Mouse (Mus musculus) lung, adult 18-20 months (tissue): Measurements from ENCODE around the gene Rnf185.

Experiments used
- DNase-seq, 2 experiments: peaks; one replicate each; pipeline ENCODE4 v3.0.0; 2022; ENCODE audit warnings: mixed read lengths in 2 of 2

Gene Rnf185

GRCm38 (mm10) chr11:3443091-3443490, 9.1 kb downstream of the Rnf185 start:
- DNase-seq = no peak

DNA sequence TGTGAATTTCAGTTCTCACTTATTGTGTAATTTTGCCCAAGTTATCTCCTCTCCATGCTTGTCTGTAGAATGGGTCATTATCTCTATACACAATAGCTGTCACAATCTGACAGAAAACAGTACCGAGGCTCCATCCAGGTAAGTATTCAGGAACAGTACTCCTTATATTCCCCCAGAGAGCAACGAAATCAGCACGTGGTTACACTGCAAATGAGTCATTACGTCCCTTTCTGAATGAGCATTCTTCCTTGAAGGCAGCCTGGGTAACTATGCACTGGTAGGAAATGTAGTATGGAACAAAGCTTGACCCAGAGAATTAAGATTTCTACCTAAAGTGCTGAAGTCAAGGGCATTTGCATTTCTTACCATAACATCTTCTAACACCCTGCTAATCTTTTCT, 9.5 kb downstream of the Rnf185 start:
- DNase-seq = no peak

GRCm38 (mm10) chr11:3441696-3442443, 10.3 kb downstream of the Rnf185 start:
- peak; percentile 51 to 67 for DNase-seq

GRCm38 (mm10) chr11:3437621-3438020, 14.5 kb downstream of the Rnf185 start:
- no peak for DNase-seq

GRCm38 (mm10) chr11:3433809-3434208, 18.4 kb downstream of the Rnf185 start:
- DNase-seq = no peak

GRCm38 (mm10) chr11:3431976-3432603, 20.1 kb downstream of the Rnf185 start:
- DNase-seq = no peak

DNA sequence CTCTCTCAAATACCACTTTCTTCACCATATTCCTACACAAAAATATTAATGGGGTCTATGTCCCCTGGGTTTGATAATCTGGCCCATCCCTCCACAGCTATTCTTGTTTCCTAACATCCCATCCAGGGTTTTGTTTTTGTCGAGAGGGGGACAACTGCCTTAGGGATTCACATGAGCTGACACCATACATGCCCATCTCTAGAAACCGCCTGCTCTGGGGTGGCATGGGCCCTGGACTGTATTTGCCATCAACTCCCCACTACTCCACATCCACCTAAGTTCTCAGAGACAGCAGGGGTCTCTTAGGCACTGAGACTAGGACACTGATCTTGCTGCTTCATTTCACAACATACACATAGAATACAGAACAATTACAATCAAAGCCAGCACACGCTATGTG, 20.6 kb downstream of the Rnf185 start:
- DNase-seq = no peak

- DNase-seq = no peak
These were observed 23.5 kb downstream of the Rnf185 start for GRCm38 (mm10) chr11:3428632-3429031.

- no peak for DNase-seq
These were observed 24.4 kb downstream of the Rnf185 start for GRCm38 (mm10) chr11:3427697-3428230.

DNA sequence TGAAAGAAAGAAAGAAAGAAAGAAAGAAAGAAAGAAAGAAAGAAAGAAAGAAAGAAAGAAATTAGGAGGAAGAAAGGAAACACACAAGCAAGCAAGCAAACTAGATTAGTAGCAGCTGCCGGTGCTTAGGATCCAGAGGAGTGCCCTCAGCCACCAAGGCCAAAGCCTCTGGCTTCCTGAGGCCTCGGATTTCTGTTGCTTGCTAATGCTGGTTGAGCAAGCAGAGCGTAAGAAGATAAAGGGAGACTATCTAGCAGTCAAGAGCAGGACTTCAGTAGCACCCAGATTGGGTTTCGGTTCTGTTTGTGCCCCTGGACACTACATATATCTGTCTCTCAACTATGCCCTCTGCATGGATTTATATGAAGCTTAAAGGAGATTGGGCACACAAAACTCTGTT, 29.9 kb downstream of the Rnf185 start:
- no peak for DNase-seq

GRCm38 (mm10) chr11:3418741-3419140, 33.4 kb downstream of the Rnf185 start:
- DNase-seq = no peak

DNA sequence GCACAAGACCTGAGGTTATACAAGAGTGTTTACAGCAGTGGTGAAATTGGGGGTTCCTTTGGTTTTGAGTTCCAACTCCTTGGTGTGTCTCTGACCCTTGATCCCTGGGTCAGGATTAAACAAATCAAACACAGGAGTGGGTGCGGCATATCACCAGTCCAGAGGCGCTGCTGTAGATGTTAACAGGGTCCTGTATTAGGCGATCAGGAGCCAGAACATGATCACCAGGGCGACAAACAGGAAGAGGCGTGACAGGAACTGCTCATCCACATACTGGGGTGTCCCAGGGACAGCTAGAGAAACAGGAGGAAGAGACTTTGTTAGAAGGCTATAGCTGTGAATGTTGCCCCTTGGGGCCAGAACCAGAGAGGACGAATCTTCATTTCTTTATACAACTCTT, 34.4 kb downstream of the Rnf185 start:
- DNase-seq = peak; percentile 15 to 49

- DNase-seq = no peak
These were observed 35.8 kb downstream of the Rnf185 start for GRCm38 (mm10) chr11:3416399-3416798.

- peak; percentile 44 to 65 for DNase-seq
These were observed 40.1 kb downstream of the Rnf185 start for GRCm38 (mm10) chr11:3412111-3412510.

DNA sequence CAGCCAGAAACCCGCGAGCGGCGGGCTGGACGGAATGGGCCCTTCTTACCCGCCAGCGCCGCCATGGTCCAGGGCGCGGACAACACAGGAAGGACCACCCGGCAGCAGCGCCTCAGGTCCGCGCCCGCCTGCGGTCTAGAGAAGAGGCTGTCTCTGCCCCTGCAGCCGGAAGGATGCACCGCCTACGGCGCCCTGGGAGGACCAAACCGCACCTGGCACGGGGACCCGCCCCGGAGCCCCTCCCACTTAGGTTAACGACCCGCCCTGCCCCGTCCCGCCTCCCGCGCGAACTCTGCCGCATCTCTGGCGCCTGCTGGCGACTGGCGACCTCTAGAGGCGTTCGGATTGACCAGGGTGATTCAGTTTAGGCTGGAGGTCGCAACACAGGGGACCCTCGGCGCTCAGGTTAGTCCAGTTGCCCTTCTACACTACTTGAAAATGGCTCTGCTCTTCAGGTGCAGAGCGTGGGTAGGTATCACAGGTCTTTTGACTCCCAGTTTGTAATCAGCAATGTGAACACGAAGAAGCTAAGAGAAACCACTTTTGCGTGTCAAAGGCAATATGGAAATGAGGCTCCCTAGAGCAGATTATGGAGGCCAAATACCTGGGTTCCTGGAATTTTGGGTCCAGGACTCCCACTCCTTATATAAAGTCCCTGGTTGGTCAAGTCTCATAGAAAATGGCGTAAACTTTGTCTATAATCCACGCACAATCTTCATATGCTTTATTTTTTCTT, 43.0 kb downstream of the Rnf185 start, which contains the start of gene Limk2:
Limk2 (minus strand) TSS at position 193 of the 736 bp plus-strand sequence.
- DNase-seq = peak; percentile 91 to 94

- peak in 1 of 2 experiments; percentile 26 for DNase-seq
These were observed 43.8 kb downstream of the Rnf185 start for GRCm38 (mm10) chr11:3408131-3408996.

DNA sequence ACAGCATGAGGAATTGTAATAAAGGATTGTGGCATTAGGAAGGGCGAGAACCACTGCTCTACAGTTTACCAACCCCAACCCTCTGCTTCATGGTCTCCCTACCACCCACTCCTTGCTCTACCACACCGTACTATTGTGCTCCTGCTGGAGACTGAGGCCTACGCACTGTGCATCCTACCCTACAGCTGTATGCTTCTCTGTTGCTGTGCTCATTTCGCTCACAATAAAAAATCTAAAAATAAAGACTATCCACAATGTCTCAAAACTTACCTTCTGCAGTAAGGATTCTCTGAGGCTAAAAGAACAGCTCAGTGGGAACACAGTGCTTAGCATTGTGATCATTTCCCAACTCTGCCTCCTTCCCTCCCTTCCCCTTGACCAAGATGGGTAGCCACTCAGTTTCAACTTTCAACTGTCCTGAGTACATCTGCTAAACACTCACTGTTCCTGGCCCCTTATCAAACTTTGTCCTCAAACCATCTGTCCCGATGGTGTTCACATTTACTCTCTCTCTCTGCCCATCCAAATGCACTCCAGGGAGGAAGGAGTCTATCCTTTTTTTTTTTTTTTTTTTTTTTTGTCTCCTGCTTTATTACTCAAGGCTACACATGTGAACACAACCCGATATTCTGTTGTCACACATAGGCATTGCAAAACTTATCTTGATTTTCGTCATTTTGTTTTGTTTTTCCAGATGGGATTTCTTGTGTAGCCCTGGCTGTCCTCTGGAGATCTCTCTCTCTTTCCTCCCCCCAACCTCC, 47.7 kb downstream of the Rnf185 start:
- no peak for DNase-seq

DNA sequence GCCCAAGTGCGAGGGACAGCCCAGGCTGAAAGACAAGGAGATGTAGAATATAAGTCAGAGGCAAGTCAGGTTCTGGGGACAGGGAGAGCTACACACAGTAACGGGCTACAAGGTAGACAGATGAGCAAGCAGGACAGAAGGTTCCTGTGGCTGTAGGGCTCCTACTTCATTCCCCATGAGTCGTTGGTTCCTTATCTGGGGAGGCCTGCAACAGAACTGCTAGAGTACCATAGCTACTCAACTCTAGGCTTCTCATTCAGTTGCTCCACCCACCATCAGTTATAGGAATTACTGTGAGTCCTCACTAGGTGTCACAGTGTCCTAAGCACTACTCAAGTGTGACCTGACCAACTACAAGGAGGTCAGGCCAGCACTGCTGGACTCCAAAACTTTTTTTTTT, 49.1 kb downstream of the Rnf185 start:
- no peak for DNase-seq

DNA sequence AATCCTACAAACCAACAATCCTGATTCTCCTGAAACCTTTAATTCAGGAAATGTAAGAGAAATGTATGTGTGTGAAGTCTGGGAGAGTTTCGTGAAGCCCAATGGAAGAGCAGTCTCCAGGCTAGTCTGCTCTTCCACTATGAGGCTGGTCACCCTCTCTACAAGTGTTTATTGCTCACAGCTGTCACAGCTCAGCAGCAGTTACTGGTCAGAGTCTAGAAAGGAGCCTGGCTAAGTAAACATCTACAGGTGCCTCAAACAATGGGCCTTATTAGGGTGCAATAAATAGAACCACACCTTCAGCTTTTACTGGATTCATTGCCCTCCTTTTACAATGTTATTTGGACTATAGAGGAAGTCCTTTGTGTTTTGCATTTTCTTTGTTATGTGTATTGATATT, 53.8 kb downstream of the Rnf185 start:
- DNase-seq = no peak

DNA sequence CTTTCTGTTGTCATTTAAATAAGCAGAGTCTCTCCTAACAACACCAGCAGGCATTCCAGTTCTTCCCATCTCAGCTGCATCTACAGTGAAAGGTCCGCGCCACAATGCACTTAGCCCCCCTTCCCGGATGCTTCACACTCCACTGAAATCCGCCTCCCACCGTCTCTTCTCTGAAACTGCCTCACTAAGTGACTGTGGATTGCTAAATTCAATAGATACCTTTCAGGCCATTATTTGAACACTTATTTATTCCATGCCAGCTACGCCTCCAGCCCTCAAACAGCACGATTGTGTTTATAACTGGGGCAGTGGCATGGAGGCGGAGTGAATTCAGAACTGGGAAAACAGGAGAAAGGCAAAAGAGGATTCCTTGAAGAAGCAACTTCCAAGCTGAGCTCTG, 55.6 kb downstream of the Rnf185 start:
- no peak for DNase-seq

DNA sequence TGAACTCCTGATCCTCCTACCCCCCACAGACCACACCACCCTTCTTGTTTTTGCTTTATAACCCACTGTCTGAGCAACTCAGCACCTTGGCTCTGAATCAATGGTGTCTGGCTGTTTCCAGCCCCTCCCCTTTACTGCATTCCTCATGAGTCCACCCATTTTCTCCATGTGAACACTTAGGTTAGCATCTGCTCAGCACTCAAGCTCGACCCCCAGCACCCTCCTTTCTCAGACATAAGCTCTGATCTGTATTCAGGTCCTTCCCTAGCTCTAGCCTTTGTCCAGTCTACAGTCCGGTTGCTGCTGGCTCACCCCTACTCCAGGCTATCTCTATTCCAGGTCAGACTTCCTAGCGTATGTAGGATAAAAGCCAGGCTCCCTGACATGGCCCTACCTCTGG, 56.1 kb downstream of the Rnf185 start:
- no peak for DNase-seq

GRCm38 (mm10) chr11:3394520-3394919, 57.6 kb downstream of the Rnf185 start:
- DNase-seq = no peak
